In the genomic region with DNA sequence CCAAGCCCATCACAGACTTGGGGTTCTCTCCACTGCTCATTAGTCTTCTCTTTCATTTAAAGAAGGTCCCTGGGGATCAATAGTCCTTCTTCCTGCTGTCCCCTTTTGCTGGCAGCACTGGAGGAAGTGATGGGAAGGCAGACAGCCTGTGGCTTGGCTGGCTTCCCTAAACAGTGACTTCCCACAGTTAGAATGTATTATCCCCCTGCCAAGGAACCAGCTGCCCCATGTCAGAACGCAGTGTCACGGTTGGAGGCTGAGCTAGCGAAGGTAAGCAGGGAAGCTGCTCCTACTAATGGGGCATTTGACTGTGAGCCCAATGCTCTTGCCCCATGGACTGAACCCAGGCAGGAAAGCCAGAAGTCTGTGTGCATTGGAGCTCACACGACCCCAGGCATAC, we compare ENCODE assay signal across 10 mouse cellular contexts.
DNase-seq lines count a peak whose midpoint lies in the region; ATAC-seq and TF ChIP-seq lines count a peak whose summit lies in the region.
"Had no signal": no experiment of that assay in that cellular context is flagged by ENCODE, and none has a peak within 500 bp of the region (broad histone marks: within the 10 kb centered on the region; RNA-seq: fewer than 3 reads in every experiment).

No protein-coding gene starts in this region.

- no peak for TF ChIP-seq POLR2A in heart, adult 2 months (IDR thresholded peaks at IDR 0.05; ENCODE audit: insufficient read depth, low read depth, low read length)

- no peak for TF ChIP-seq CTCF in heart, adult 2 months (IDR thresholded peaks at IDR 0.05)
- TF ChIP-seq CTCF in lung, postnatal 0 days (IDR thresholded peaks at IDR 0.05), result no peak

- no peak for ATAC-seq in heart, embryonic 12.5 days (ENCODE audit: insufficient number of reproducible peaks, low FRiP score)
- ATAC-seq in lung, postnatal 0 days, result peak; percentile 70
- no peak for ATAC-seq in frontal cortex, adult (ENCODE audit: low TSS enrichment)

- no peak overlapping the region for H3K4me3 ChIP-seq in heart, adult 2 months
- H3K4me3 ChIP-seq in heart, embryonic 12.5 days, result no peak overlapping the region
- H3K4me3 ChIP-seq in lung, postnatal 0 days (ENCODE audit: low read depth, low read length), result no peak overlapping the region
- H3K4me3 ChIP-seq: embryonic facial prominence, embryonic 12.5 days; liver, embryonic 15.5 days had no signal

- no peaks in the 10 kb centered on the region for H3K79me2 ChIP-seq in heart, adult 2 months (replicated peaks; ENCODE audit: control insufficient read depth, insufficient read depth, low read length)

- H3K4me1 ChIP-seq in heart, adult 2 months (ENCODE audit: control insufficient read depth, insufficient read depth, low read length), result no peaks in the 10 kb centered on the region
- H3K4me1 ChIP-seq in heart, embryonic 12.5 days (replicated peaks), result no peaks in the 10 kb centered on the region
- H3K4me1 ChIP-seq in lung, postnatal 0 days (ENCODE audit: insufficient read depth, low read depth, low read length), result no peaks in the 10 kb centered on the region
- H3K4me1 ChIP-seq: embryonic facial prominence, embryonic 12.5 days; liver, embryonic 15.5 days had no signal

- no peak overlapping the region for H3K4me2 ChIP-seq in heart, embryonic 12.5 days
- H3K4me2 ChIP-seq in lung, postnatal 0 days (replicated peaks; ENCODE audit: low read depth, low read length), result no peak overlapping the region
- H3K4me2 ChIP-seq: embryonic facial prominence, embryonic 12.5 days; liver, embryonic 15.5 days had no signal

- no peak for TF ChIP-seq EP300 in heart, adult 2 months (IDR thresholded peaks at IDR 0.05; ENCODE audit: insufficient read depth, low read depth, low read length)
- TF ChIP-seq EP300 in lung, postnatal 0 days (IDR thresholded peaks at IDR 0.05), result peak; percentile 39; the same call in 1 of the 2 replicates

- H3K27ac ChIP-seq in heart, adult 2 months, result no peak overlapping the region
- H3K27ac ChIP-seq in heart, embryonic 12.5 days (ENCODE audit: poor library complexity, severe bottlenecking), result no peak overlapping the region
- H3K27ac ChIP-seq in lung, postnatal 0 days (ENCODE audit: low read length), result no peak overlapping the region
- H3K27ac ChIP-seq: embryonic facial prominence, embryonic 12.5 days; liver, embryonic 15.5 days had no signal

- intact Hi-C loops in heart, adult 2 months (cut with DNase I), result no loop called here
- intact Hi-C loops in heart, postnatal 14 days (cut with DNase I), result no loop called here

- no peaks in the 10 kb centered on the region for H3K27me3 ChIP-seq in heart, adult 2 months (ENCODE audit: control insufficient read depth, insufficient read depth, low read length)
- H3K27me3 ChIP-seq in heart, embryonic 12.5 days (replicated peaks), result no peaks in the 10 kb centered on the region
- H3K27me3 ChIP-seq in lung, postnatal 0 days (replicated peaks; ENCODE audit: insufficient read depth, low read length), result no peaks in the 10 kb centered on the region
- H3K27me3 ChIP-seq: embryonic facial prominence, embryonic 12.5 days; liver, embryonic 15.5 days had no signal

- DNase-seq in heart, adult 2 months, result peak; percentile 76
- peak; percentile 67 for DNase-seq in cerebellum, adult 11-12 months
- peak; percentile 74 to 84 for DNase-seq in heart, postnatal 14 days
- DNase-seq in lung, postnatal 0 days (ENCODE audit: low spot score), result peak; percentile 69
- no peak for DNase-seq in right cerebral cortex, postnatal 36 days (ENCODE audit: low spot score in 2 of 2)
- DNase-seq in right cerebral cortex, postnatal 4 days, result no peak

- no peaks in the 10 kb centered on the region for H3K9me3 ChIP-seq in heart, embryonic 12.5 days (replicated peaks)
- no peaks in the 10 kb centered on the region for H3K9me3 ChIP-seq in lung, postnatal 0 days (ENCODE audit: low read length)
- H3K9me3 ChIP-seq: embryonic facial prominence, embryonic 12.5 days; liver, embryonic 15.5 days had no signal

- H3K9ac ChIP-seq in heart, adult 2 months (ENCODE audit: low read depth, low read length), result no peak overlapping the region
- H3K9ac ChIP-seq in heart, embryonic 12.5 days, result no peak overlapping the region
- no peak overlapping the region for H3K9ac ChIP-seq in lung, postnatal 0 days (replicated peaks; ENCODE audit: low read depth)
- H3K9ac ChIP-seq: embryonic facial prominence, embryonic 12.5 days; liver, embryonic 15.5 days had no signal

- 46% methylated on average over 4 of the region's 4 CpGs for WGBS in heart, adult 2 months
- 64% methylated on average over 4 of the region's 4 CpGs for WGBS in heart, embryonic 12.5 days
- WGBS in lung, postnatal 0 days, result 46% methylated on average over 4 of the region's 4 CpGs

- no peaks in the 10 kb centered on the region for H3K36me3 ChIP-seq in heart, adult 2 months (ENCODE audit: control insufficient read depth, insufficient read depth, low read length)
- no peaks in the 10 kb centered on the region for H3K36me3 ChIP-seq in heart, embryonic 12.5 days
- H3K36me3 ChIP-seq in lung, postnatal 0 days (ENCODE audit: insufficient read depth, low read length), result no peaks in the 10 kb centered on the region
- H3K36me3 ChIP-seq: embryonic facial prominence, embryonic 12.5 days; liver, embryonic 15.5 days had no signal

Comparison
In these comparisons a context has a peak if more than half of its experiments do, and no peak if none do; other contexts are left out.
1. DNase-seq: peak in heart, adult 2 months (2 of 2), cerebellum, adult 11-12 months (single experiment), heart, postnatal 14 days (2 of 2) and lung, postnatal 0 days (single experiment); none in right cerebral cortex, postnatal 36 days (0 of 2) and right cerebral cortex, postnatal 4 days (single experiment).